Mouse (Mus musculus) bone marrow, adult 2 months (tissue): Measurements from ENCODE around the gene Rpl26.

Experiments used
- CTCF ChIP-seq: fragments of 200-500 bp; IDR thresholded peaks from 2 replicates; pipeline ENCODE4 v1.5.1; 2011; ENCODE audit warnings: low read length, control low read depth; ENCODE audit not compliant: control insufficient read depth, insufficient read depth
- POLR2A ChIP-seq: fragments of 200-500 bp; IDR thresholded peaks from 2 replicates; pipeline ENCODE4 v1.6.1; 2011; ENCODE audit warnings: low read depth, mild to moderate bottlenecking, control low read depth, low read length, borderline replicate concordance; ENCODE audit not compliant: control insufficient read depth

GRCm38 (mm10) chr11:68942731-68943130 is 41.3 kb downstream of the Rpl26 start:
- TF ChIP-seq CTCF (no peak), POLR2A (no peak)
